In the genomic region with DNA sequence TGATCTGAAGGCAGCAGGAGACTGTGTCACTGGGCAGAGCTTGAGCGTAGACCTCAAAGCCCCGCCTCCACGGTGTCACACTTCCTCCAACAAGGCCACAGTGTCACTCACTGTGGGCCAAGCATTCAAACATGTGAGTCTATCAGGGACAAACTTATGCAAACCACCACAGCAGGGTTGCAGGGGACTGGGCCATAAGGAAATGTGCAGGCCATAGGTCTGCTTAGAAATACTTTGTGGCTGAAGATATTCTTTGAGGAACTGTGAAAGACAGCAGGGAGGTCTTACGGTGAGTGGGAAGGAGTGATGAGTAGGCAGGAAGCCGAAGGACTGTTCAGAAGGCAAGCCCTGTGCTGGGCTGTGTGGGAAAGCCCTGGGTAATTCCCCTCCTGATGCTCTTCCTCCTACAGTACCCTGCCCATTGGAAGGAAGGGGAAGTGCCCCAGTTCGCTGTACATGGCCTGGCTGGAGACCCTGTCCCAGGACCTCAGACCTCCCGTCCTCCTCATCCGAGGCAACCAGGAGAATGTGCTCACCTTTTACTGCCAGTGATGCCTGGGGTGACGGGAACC, we compare ENCODE assay signal across 9 mouse cellular contexts. TPM values are rescaled to one million over a fixed set of nuclear protein-coding genes. Genes with fewer than 3 reads are reported as not detected.
DNase-seq lines count a peak whose midpoint lies in the region; ATAC-seq and TF ChIP-seq lines count a peak whose summit lies in the region.
"Had no signal": no experiment of that assay in that cellular context is flagged by ENCODE, and none has a peak within 500 bp of the region (broad histone marks: within the 10 kb centered on the region; RNA-seq: fewer than 3 reads in every experiment).

No protein-coding gene starts in this region.

- no peak overlapping the region for H3K27ac ChIP-seq in intestine, postnatal 0 days (ENCODE audit: low read depth, low read length)

- no peaks in the 10 kb centered on the region for H3K36me3 ChIP-seq in intestine, postnatal 0 days (ENCODE audit: control insufficient read depth, insufficient read depth)

- intact Hi-C loops in gastrocnemius, postnatal 36 days (cut with DNase I), result no loop called here

- peak; percentile 75 to 81 for DNase-seq in spleen, adult 18-20 months
- no peak for DNase-seq in spleen, adult 12 weeks (ENCODE audit: low spot score)
- peak; percentile 42 for DNase-seq in kidney, postnatal 10 days
- no peak for DNase-seq in embryo, embryonic 11 days
- no peak for DNase-seq in gastrocnemius, postnatal 36 days
- no peak for DNase-seq in right cerebral cortex, postnatal 36 days (ENCODE audit: low spot score in 2 of 2)

- H3K9ac ChIP-seq in intestine, postnatal 0 days (ENCODE audit: low read depth, low read length), result no peak overlapping the region

- peaks cover 23% of the 10 kb centered on the region for H3K4me1 ChIP-seq in intestine, postnatal 0 days (replicated peaks; ENCODE audit: control insufficient read depth, insufficient read depth, low read length)

- no peaks in the 10 kb centered on the region for H3K27me3 ChIP-seq in intestine, postnatal 0 days (replicated peaks; ENCODE audit: control insufficient read depth, insufficient read depth, low read length)

- TF ChIP-seq CTCF in intestine, postnatal 0 days (IDR thresholded peaks at IDR 0.05; ENCODE audit: low read depth), result no peak

- ATAC-seq in megakaryocyte-erythroid progenitor cell, adult 5-6 weeks (replicated peaks; ENCODE audit: low FRiP score, low TSS enrichment, poor library complexity, severe bottlenecking), result peak; percentile 82
- ATAC-seq in intestine, postnatal 0 days, result no peak
- ATAC-seq: forebrain, embryonic 16.5 days had no signal

- no peaks in the 10 kb centered on the region for H3K9me3 ChIP-seq in intestine, postnatal 0 days (ENCODE audit: control insufficient read depth)

- no peak overlapping the region for H3K4me3 ChIP-seq in intestine, postnatal 0 days (ENCODE audit: low read depth, low read length)

- H3K4me2 ChIP-seq in intestine, postnatal 0 days (replicated peaks; ENCODE audit: low read depth), result no peak overlapping the region

- WGBS in intestine, postnatal 0 days, result 85% methylated on average over 9 of the region's 9 CpGs

RNA-seq across cellular contexts. Expression of gene Herpud1, which starts 20.7 kb away (rescaled TPM):
- total RNA-seq in megakaryocyte-erythroid progenitor cell, adult 5-6 weeks (2014; fragmentation: Nextera tagmentation), result 31.8 and 41.0 TPM in 2 replicates
- 43.7 and 50.8 TPM in 2 replicates for total RNA-seq in megakaryocyte-erythroid progenitor cell, adult 5-6 weeks (2017)
- polyA plus RNA-seq in intestine, postnatal 0 days (2015; fragmentation: Nextera tagmentation; extraction: Ambion mirVana), result 135 and 154 TPM in 2 replicates
- total RNA-seq in gastrocnemius, postnatal 36 days (2021), result 100 to 1,000 TPM in 1 of 2 experiments, 10 to 100 TPM in 1; 93.3 to 102 TPM

RNA-seq across cellular contexts. Expression of gene Slc12a3, which starts 36.5 kb away (rescaled TPM):
- total RNA-seq in megakaryocyte-erythroid progenitor cell, adult 5-6 weeks (2014; fragmentation: Nextera tagmentation), result 0.12 and 1.8 TPM in 2 replicates
- total RNA-seq in megakaryocyte-erythroid progenitor cell, adult 5-6 weeks (2017), result not detected in 2 replicates
- polyA plus RNA-seq in intestine, postnatal 0 days (2015; fragmentation: Nextera tagmentation; extraction: Ambion mirVana), result 0.16 TPM in 1 of 2 replicates, not detected in the other
- not detected for total RNA-seq in gastrocnemius, postnatal 36 days (2021)

Comparison
In these comparisons a context has a peak if more than half of its experiments do, and no peak if none do; other contexts are left out.
1. DNase-seq: peak in spleen, adult 18-20 months (2 of 2) and kidney, postnatal 10 days (single experiment); none in spleen, adult 12 weeks (single experiment), embryo, embryonic 11 days (single experiment), gastrocnemius, postnatal 36 days (0 of 2) and right cerebral cortex, postnatal 36 days (0 of 2).